Mouse (Mus musculus) cerebral cortex, adult 2 months (tissue): Measurements from ENCODE around the gene Zxdc.

Experiments
- WGBS: fragments of 180-500 bp; shearing (Covaris S2); methylation state at CpG from one replicate; pipeline ENCODE4 v1.1.7; 2018; 5-methylcytosine and 5-hydroxymethylcytosine counted together

Gene Zxdc

GRCm38 (mm10) chr6:90377708-90378107 is 8.4 kb downstream of the Zxdc start:
- 92% methylated on average over 2 of the region's 2 CpGs for WGBS

DNA sequence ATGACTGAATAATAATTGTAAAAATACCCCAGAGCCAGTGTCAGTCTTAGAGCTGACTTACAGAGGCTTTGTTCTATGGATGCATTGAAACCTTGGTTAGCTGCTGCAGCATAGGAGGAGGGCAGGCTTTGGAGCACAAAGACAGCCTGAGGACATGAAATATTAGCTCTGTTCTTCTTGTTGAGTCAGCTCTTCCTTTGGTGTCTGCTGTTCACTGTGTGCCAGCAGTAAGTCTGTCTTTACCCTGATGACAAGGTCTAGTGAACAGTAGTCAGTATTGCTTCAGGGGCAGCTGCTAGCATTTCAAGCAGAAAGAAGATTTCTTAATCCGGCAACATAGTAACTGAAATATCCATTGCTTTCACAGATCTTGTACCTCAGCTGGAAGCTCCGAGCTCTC is 12.2 kb downstream of the Zxdc start:
- 50% methylated on average over 2 of the region's 2 CpGs for WGBS

DNA sequence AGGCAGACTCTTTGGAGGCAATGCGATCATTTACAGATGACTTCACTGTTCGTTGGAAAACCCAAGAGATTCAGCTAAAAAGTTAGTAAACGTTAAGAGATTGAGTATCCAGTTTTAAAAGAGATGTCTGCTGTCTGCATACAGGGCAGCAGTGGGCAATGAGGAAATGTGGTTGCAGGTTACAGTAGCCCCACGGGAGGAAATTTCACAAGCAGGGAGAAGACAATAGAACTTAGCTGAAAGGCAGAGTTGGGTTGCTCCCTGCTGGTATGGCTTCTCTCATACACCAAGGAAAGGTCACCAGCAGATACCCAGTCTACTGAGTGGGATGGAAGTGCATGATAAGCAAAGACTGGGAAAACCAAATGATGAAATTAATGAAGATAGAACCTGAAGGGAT is 21.3 kb downstream of the Zxdc start:
- WGBS: 83% methylated on average over 4 of the region's 4 CpGs

DNA sequence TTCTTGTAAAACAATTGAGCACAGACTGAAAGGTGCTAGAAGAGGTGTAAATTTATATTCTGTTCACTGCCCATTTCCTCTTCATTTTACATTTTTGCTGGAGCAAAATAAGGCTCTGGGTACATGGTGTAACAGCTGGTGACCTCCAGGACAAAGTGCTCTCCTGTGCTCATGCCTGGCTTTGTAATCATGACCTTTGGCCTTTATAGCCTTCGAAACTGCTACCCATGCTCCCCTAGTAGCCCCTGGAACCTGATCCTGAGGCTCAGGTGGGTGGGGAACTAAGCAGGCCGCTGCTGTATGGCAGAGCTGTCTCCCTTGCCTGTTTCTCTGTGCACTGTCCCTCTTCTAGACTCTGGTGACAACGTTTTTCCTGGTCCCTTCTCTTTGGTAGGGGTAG is 24.7 kb downstream of the Zxdc start:
- 72% methylated on average over 3 of the region's 3 CpGs for WGBS

GRCm38 (mm10) chr6:90395751-90396150 is 26.5 kb downstream of the Zxdc start:
- WGBS: 92% methylated on average over 2 of the region's 2 CpGs

DNA sequence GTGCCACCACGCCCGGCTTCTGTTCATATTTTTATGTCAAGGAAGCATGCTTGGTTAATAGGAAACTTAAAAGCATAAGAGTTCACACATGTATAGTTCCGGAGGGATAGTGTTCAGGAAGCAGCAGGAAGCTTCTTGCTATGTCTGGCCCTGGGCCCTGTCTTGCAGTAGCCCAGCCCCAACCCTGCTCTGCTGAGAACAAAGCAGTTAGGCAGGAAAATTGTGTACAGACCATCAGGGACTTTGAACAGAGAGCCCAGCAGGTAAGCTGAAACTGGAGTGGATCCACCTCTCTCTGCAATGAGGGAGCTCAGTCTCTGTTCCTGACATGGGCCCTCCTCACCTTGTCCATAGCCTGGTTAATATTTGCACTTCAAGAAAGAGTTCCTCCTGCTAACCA is 28.0 kb downstream of the Zxdc start:
- WGBS: 81% methylated on average over 3 of the region's 3 CpGs

GRCm38 (mm10) chr6:90410972-90411371 is 41.7 kb downstream of the Zxdc start:
- WGBS: 80% methylated on average over 1 of the region's 1 CpGs

- 86% methylated on average over 7 of the region's 7 CpGs for WGBS
Measured at GRCm38 (mm10) chr6:90411926-90412325, 42.6 kb downstream of the Zxdc start.

GRCm38 (mm10) chr6:90422565-90422964 is 53.3 kb downstream of the Zxdc start:
- 9% methylated on average over 14 of the region's 14 CpGs for WGBS

GRCm38 (mm10) chr6:90425361-90425760 is 56.1 kb downstream of the Zxdc start:
- WGBS: 94% methylated on average over 3 of the region's 3 CpGs

GRCm38 (mm10) chr6:90426003-90426402 is 56.7 kb downstream of the Zxdc start:
- 68% methylated on average over 4 of the region's 4 CpGs for WGBS

GRCm38 (mm10) chr6:90428380-90428974 is 59.2 kb downstream of the Zxdc start, which contains the start of gene Cfap100:
Gene Cfap100 (minus strand): TSS chr6:90428797.
- 1% methylated on average over 31 of the region's 31 CpGs for WGBS

- 38% methylated on average over 14 of the region's 14 CpGs for WGBS
Measured at GRCm38 (mm10) chr6:90429911-90430310, 60.6 kb downstream of the Zxdc start.

GRCm38 (mm10) chr6:90431487-90431886 is 62.2 kb downstream of the Zxdc start:
- 30% methylated on average over 2 of the region's 2 CpGs for WGBS

DNA sequence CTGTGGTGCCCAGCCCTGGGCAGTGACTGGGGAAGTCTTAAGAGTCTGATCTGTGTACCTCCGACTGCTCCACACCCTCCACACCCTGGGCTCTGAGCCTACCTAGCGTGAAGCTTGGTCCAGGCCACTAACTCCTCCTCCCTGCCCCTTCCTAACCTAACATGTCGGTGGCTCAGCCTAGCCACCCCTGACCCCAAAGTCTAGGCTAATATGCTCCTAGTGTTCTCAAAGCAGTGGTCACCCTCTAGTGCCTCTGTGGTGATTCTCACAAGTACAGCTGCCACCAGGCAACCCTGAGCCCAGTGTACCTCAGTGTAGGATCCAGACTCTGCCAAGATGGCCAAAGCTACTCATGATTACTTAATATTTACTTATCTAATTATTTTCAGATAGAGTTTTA is 65.4 kb downstream of the Zxdc start:
- 87% methylated on average over 3 of the region's 3 CpGs for WGBS

DNA sequence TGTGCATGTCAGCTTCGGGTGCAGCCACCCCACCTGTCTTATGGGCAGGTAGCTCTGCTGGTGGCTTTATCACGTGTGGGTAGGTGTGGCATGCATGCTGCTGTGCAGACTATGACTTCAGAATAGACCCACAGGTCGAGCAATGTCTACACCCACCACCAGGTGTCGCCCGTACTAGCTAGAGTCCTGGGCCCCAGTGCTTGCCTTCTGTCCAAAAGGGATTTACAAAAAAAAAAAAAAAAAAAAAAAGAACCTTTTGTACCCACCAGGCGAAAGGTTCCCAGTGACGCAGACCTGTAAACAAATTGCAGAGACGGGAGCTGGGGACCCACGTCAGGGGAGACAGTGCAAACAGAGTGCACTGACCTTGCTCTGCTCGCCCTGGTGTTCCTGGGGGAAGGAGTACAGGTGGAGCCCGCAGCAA is 65.9 kb downstream of the Zxdc start:
- 18% methylated on average over 11 of the region's 11 CpGs for WGBS

DNA sequence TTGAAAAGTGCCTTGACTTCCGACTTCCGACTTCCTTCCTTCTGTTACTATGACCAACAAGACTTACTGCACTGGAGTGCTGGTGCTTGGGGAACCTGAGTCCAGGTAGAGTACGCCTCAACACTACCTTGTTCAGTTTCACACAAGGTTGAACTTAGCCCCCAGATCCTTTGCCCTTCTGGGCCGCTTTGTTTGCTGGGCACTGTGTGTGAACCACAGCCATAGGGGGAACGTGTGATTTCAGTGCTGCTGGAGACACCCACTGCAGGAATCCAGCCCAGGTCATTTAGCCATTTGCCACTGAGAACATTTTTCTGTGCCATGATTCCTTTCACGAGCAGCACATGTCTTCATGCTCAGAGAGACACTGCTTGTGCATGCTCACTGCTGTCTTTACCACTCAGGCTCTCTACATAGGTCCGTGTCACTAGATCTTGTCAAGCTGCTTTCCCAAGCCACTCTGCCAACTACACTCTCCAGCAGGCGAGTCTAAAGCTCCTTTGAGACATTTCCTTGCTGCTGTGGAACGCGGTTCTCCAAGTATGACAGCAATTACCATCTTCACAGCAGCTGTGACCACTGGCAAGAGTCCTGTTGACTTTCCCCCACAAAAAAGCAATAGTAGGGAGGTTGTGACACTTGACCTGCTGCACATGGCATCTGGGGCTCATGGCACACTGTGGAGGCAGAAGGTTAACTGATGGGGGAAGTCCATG is 67.1 kb downstream of the Zxdc start:
- 85% methylated on average over 10 of the region's 10 CpGs for WGBS

- WGBS: 91% methylated on average over 3 of the region's 3 CpGs
Measured at GRCm38 (mm10) chr6:90437041-90437440, 67.7 kb downstream of the Zxdc start.

DNA sequence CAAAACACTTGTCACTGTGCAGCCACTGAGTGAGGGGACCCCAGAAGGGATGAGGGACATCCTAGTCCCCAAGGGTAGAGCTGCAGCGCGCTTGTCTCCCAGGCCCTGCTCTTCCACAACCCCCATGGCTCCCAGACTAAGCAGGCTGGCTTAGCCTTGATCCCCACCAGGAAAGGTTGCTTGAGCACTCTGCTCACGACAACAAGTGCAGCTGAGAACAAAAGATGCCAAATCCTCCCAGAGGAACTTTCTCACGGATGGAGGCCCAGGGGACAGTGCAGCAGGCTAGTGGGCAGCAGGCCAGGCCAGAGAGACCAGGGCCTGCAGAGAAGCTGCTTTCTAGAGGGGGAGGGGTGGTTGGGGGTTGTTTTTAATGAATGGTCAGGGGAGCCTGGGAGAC is 77.6 kb downstream of the Zxdc start:
- 73% methylated on average over 4 of the region's 4 CpGs for whole genome bisulfite sequencing

GRCm38 (mm10) chr6:90450179-90450578 is 80.9 kb downstream of the Zxdc start:
- WGBS: 31% methylated on average over 7 of the region's 7 CpGs

- WGBS: 66% methylated on average over 5 of the region's 5 CpGs
Measured at GRCm38 (mm10) chr6:90450697-90451096, 81.4 kb downstream of the Zxdc start.

DNA sequence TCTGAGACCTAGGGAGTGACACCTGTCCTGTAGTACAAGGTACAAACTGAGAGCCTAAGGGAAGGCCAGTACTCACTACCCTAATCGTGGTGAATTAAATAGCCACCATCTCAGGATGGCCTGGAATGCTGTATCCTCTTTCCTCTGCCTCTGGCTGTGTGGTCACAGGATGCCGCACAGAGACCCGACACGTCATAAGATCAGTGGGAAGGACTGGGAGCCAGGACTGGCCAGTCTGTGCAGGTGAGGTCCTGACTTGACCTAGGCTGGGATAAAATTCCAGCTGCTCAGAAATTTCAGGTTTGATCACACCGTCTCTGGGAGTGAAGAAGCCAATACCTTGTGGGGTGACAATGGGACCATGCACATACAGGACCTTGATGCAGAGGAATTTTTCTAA is 82.2 kb downstream of the Zxdc start:
- WGBS: 93% methylated on average over 5 of the region's 5 CpGs
